In the genomic region with DNA sequence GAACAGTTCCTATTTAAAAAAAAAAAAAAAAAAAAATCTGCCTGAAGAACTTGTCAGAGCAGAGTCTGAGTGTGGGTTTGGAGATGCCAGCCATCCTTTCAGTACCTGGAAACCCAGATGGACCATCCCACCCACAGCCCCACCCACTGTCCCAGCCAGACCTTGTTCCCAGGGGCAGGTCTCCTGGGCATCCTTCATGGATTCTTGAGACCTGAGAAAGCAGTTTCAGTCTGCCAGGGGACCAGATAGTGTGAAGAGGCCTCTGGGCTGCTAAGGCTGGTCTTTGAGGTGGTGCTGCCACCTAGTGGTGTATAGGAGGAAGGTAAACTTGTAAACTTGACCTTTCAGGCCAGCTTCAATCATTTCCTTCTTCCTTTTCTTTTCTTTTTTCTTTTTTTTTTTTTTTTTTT, we compare ENCODE assay signal across 8 mouse cellular contexts. TPM values are rescaled to one million over a fixed set of nuclear protein-coding genes. Genes with fewer than 3 reads are reported as not detected.
DNase-seq lines count a peak whose midpoint lies in the region; ATAC-seq lines count a peak whose summit lies in the region.

No protein-coding gene starts in this region.

- H3K9ac ChIP-seq in hindbrain, embryonic 12.5 days = no peak overlapping the region
- no peak overlapping the region for H3K9ac ChIP-seq in forebrain, embryonic 13.5 days

- ATAC-seq in hindbrain, embryonic 12.5 days (ENCODE audit: low FRiP score) = no peak
- peak; percentile 35 for ATAC-seq in CD4-positive, CD25-positive, alpha-beta regulatory T cell, adult 4 months
- ATAC-seq in forebrain, embryonic 13.5 days = peak; percentile 50; the same call in 1 of the 2 replicates
- peak; percentile 78 for ATAC-seq in megakaryocyte progenitor cell, adult 5-6 weeks (replicated peaks; ENCODE audit: poor library complexity)

- H3K27ac ChIP-seq in hindbrain, embryonic 10.5 days = no peak overlapping the region
- no peak overlapping the region for H3K27ac ChIP-seq in hindbrain, embryonic 12.5 days
- no peak overlapping the region for H3K27ac ChIP-seq in forebrain, embryonic 13.5 days

- H3K36me3 ChIP-seq in hindbrain, embryonic 10.5 days = peaks cover 15% of the 10 kb centered on the region
- peaks cover 9% of the 10 kb centered on the region; the same call in 1 of the 2 replicates for H3K36me3 ChIP-seq in hindbrain, embryonic 12.5 days
- H3K36me3 ChIP-seq in forebrain, embryonic 13.5 days (ENCODE audit: poor library complexity, severe bottlenecking) = peaks cover 8% of the 10 kb centered on the region

- H3K4me2 ChIP-seq in hindbrain, embryonic 12.5 days (replicated peaks) = no peak overlapping the region
- no peak overlapping the region for H3K4me2 ChIP-seq in forebrain, embryonic 13.5 days

- H3K27me3 ChIP-seq in hindbrain, embryonic 10.5 days (ENCODE audit: insufficient read depth, poor library complexity, severe bottlenecking) = no peaks in the 10 kb centered on the region
- no peaks in the 10 kb centered on the region; the same call in 1 of the 2 replicates for H3K27me3 ChIP-seq in hindbrain, embryonic 12.5 days
- no peaks in the 10 kb centered on the region for H3K27me3 ChIP-seq in forebrain, embryonic 13.5 days

- no peak overlapping the region for H3K4me3 ChIP-seq in hindbrain, embryonic 10.5 days
- no peak overlapping the region for H3K4me3 ChIP-seq in hindbrain, embryonic 12.5 days
- no peak overlapping the region for H3K4me3 ChIP-seq in forebrain, embryonic 13.5 days

- H3K4me1 ChIP-seq in hindbrain, embryonic 10.5 days (replicated peaks) = peaks cover 14% of the 10 kb centered on the region
- peaks cover 9% of the 10 kb centered on the region for H3K4me1 ChIP-seq in hindbrain, embryonic 12.5 days
- H3K4me1 ChIP-seq in forebrain, embryonic 13.5 days = peaks cover 13% of the 10 kb centered on the region

- DNase-seq in hindbrain, embryonic 10.5 days (ENCODE audit: low spot score) = peak; percentile 57
- DNase-seq in c-Kit-positive CD71-positive TER-119-positive erythroid progenitor cells, embryonic 14.5 days (ENCODE audit: low spot score) = peak; percentile 67
- peak; percentile 77 for DNase-seq in kidney, adult 9 months
- DNase-seq in thymus, postnatal 4 days = peak; percentile 69

- no peaks in the 10 kb centered on the region for H3K9me3 ChIP-seq in hindbrain, embryonic 10.5 days
- H3K9me3 ChIP-seq in hindbrain, embryonic 12.5 days (replicated peaks) = no peaks in the 10 kb centered on the region
- no peaks in the 10 kb centered on the region for H3K9me3 ChIP-seq in forebrain, embryonic 13.5 days (replicated peaks)

RNA-seq across cellular contexts. Expression of gene Grk2, which starts 3.8 kb away (rescaled TPM):
- 14.8 and 16.7 TPM in 2 replicates for polyA plus RNA-seq in hindbrain, embryonic 10.5 days (2016; fragmentation: Nextera tagmentation; extraction: Ambion mirVana)
- polyA plus RNA-seq in hindbrain, embryonic 12.5 days (2016; fragmentation: Nextera tagmentation; extraction: Ambion mirVana) = 21.8 and 22.0 TPM in 2 replicates
- polyA plus RNA-seq in CD4-positive, CD25-positive, alpha-beta regulatory T cell, adult 4 months (2017; shearing (Covaris generic)) = 100 to 1,000 TPM in 1 of 2 experiments, 10 to 100 TPM in 1; 93.7 to 101 TPM
- polyA plus RNA-seq in forebrain, embryonic 13.5 days (2015; fragmentation: Nextera tagmentation; extraction: Ambion mirVana) = 14.4 and 15.6 TPM in 2 replicates
- 149 and 172 TPM in 2 replicates for total RNA-seq in megakaryocyte progenitor cell, adult 5-6 weeks (2015)
- total RNA-seq in megakaryocyte progenitor cell, adult 5-6 weeks (2017) = 207 and 336 TPM in 2 replicates

RNA-seq across cellular contexts. Expression of gene Ankrd13d, which starts 26.8 kb away (rescaled TPM):
- 9.9 and 14.4 TPM in 2 replicates for polyA plus RNA-seq in hindbrain, embryonic 10.5 days (2016; fragmentation: Nextera tagmentation; extraction: Ambion mirVana)
- 17.5 and 22.1 TPM in 2 replicates for polyA plus RNA-seq in hindbrain, embryonic 12.5 days (2016; fragmentation: Nextera tagmentation; extraction: Ambion mirVana)
- 1 to 10 TPM; 2.4 to 2.5 TPM for polyA plus RNA-seq in CD4-positive, CD25-positive, alpha-beta regulatory T cell, adult 4 months (2017; shearing (Covaris generic))
- 14.0 and 15.2 TPM in 2 replicates for polyA plus RNA-seq in forebrain, embryonic 13.5 days (2015; fragmentation: Nextera tagmentation; extraction: Ambion mirVana)
- 1.7 and 3.8 TPM in 2 replicates for total RNA-seq in megakaryocyte progenitor cell, adult 5-6 weeks (2015)
- 1.9 and 5.7 TPM in 2 replicates for total RNA-seq in megakaryocyte progenitor cell, adult 5-6 weeks (2017)

RNA-seq across cellular contexts. Expression of gene Ssh3, which starts 40.8 kb away (rescaled TPM):
- polyA plus RNA-seq in hindbrain, embryonic 10.5 days (2016; fragmentation: Nextera tagmentation; extraction: Ambion mirVana) = 4.0 and 5.9 TPM in 2 replicates
- polyA plus RNA-seq in hindbrain, embryonic 12.5 days (2016; fragmentation: Nextera tagmentation; extraction: Ambion mirVana) = 10.1 and 10.4 TPM in 2 replicates
- polyA plus RNA-seq in CD4-positive, CD25-positive, alpha-beta regulatory T cell, adult 4 months (2017; shearing (Covaris generic)) = 10 to 100 TPM in 1 of 2 experiments, 1 to 10 TPM in 1; 8.1 to 15.9 TPM
- polyA plus RNA-seq in forebrain, embryonic 13.5 days (2015; fragmentation: Nextera tagmentation; extraction: Ambion mirVana) = 3.6 and 4.8 TPM in 2 replicates
- total RNA-seq in megakaryocyte progenitor cell, adult 5-6 weeks (2015) = 6.2 and 7.5 TPM in 2 replicates
- total RNA-seq in megakaryocyte progenitor cell, adult 5-6 weeks (2017) = 8.1 and 9.7 TPM in 2 replicates
